Mouse (Mus musculus): Measurements from ENCODE around the gene Calm1. TPM values are rescaled to one million over a fixed set of nuclear protein-coding genes. Genes with fewer than 3 reads are reported as not detected.
A peak's percentile ranks its signal among the peaks of the same experiment; 100 is the strongest.

Gene Calm1
- polyA plus RNA-seq, 1 experiment, result 385 TPM

- H3K4me3 ChIP-seq, result peak overlapping the region; percentile 78
- H3K36me3 ChIP-seq (ENCODE audit: control insufficient read depth, insufficient read depth), result no peaks in the 10 kb centered on the region
- no peaks in the 10 kb centered on the region for H3K27me3 ChIP-seq (ENCODE audit: control insufficient read depth, insufficient read depth, insufficient read length)
- H3K4me2 ChIP-seq (ENCODE audit: low read depth), result peak overlapping the region; percentile 92
- TF ChIP-seq REST (IDR thresholded peaks at IDR 0.05; ENCODE audit: insufficient read depth, insufficient read length) (no peak), USF1 (IDR thresholded peaks at IDR 0.05; ENCODE audit: low read depth) (no peak), MYOG (IDR thresholded peaks at IDR 0.05; ENCODE audit: control insufficient read depth in 1 of 3, insufficient read depth in 1 of 3, insufficient read length in 2 of 3, low read depth in 2 of 3) (no peak), POLR2A (IDR thresholded peaks at IDR 0.05; ENCODE audit: insufficient read length, low read depth) (no peak), CEBPB (IDR thresholded peaks at IDR 0.05; ENCODE audit: insufficient read depth, poor library complexity, severe bottlenecking) (no peak), MAX (IDR thresholded peaks at IDR 0.05; ENCODE audit: low read depth) (no peak), SRF (IDR thresholded peaks at IDR 0.05; ENCODE audit: control insufficient read depth, insufficient read length, low read depth) (no peak), E2F4 (IDR thresholded peaks at IDR 0.05; ENCODE audit: insufficient read depth) (no peak), TCF3 (IDR thresholded peaks at IDR 0.05; ENCODE audit: insufficient read length, low read depth) (no peak), TCF12 (IDR thresholded peaks at IDR 0.05; ENCODE audit: insufficient read depth, poor library complexity, severe bottlenecking) (no peak), MYOD1 (IDR thresholded peaks at IDR 0.05; ENCODE audit: control insufficient read depth in 1 of 3, insufficient read length in 2 of 3, low read depth in 2 of 3) (no peak), POLR2AphosphoS2 (IDR thresholded peaks at IDR 0.05; ENCODE audit: insufficient read length, low read depth) (no peak)
- H3ac ChIP-seq (ENCODE audit: control insufficient read depth, insufficient read length), result no peak overlapping the region
- no peaks in the 10 kb centered on the region for H3K79me2 ChIP-seq (ENCODE audit: control insufficient read depth, insufficient read depth)
Observed at GRCm38 (mm10) chr12:100185897-100186296, 13.3 kb upstream of the Calm1 start.

GRCm38 (mm10) chr12:100186376-100186775 is 12.9 kb upstream of the Calm1 start:
- Histone ChIP-seq H3K4me3 (peak overlapping the region; percentile 78), H3K27me3 (ENCODE audit: control insufficient read depth, insufficient read depth, insufficient read length) (no peaks in the 10 kb centered on the region), H3K79me2 (ENCODE audit: control insufficient read depth, insufficient read depth) (no peaks in the 10 kb centered on the region), H3ac (ENCODE audit: control insufficient read depth, insufficient read length) (peak overlapping the region; percentile 13), H3K36me3 (ENCODE audit: control insufficient read depth, insufficient read depth) (no peaks in the 10 kb centered on the region), H3K4me2 (ENCODE audit: low read depth) (peak overlapping the region; percentile 92)
- TF ChIP-seq POLR2AphosphoS2 (IDR thresholded peaks at IDR 0.05; ENCODE audit: insufficient read length, low read depth) (no peak), TCF12 (IDR thresholded peaks at IDR 0.05; ENCODE audit: insufficient read depth, poor library complexity, severe bottlenecking) (no peak), MYOD1 (IDR thresholded peaks at IDR 0.05; ENCODE audit: control insufficient read depth in 1 of 3, insufficient read length in 2 of 3, low read depth in 2 of 3) (no peak), MAX (IDR thresholded peaks at IDR 0.05; ENCODE audit: low read depth) (no peak), MYOG (IDR thresholded peaks at IDR 0.05; ENCODE audit: control insufficient read depth in 1 of 3, insufficient read depth in 1 of 3, insufficient read length in 2 of 3, low read depth in 2 of 3) (no peak), TCF3 (IDR thresholded peaks at IDR 0.05; ENCODE audit: insufficient read length, low read depth) (no peak), POLR2A (IDR thresholded peaks at IDR 0.05; ENCODE audit: insufficient read length, low read depth) (no peak)

- no peaks in the 10 kb centered on the region for H3K79me2 ChIP-seq (ENCODE audit: control insufficient read depth, insufficient read depth)
- H3K4me2 ChIP-seq (ENCODE audit: low read depth), result peak overlapping the region; percentile 92
- TF ChIP-seq TCF12 (IDR thresholded peaks at IDR 0.05; ENCODE audit: insufficient read depth, poor library complexity, severe bottlenecking), result no peak
- TF ChIP-seq USF1 (IDR thresholded peaks at IDR 0.05; ENCODE audit: low read depth), result no peak
- peak in 1 of 3 experiments; percentile 17 for TF ChIP-seq MYOG (IDR thresholded peaks at IDR 0.05; ENCODE audit: control insufficient read depth in 1 of 3, insufficient read depth in 1 of 3, insufficient read length in 2 of 3, low read depth in 2 of 3)
- no peak for TF ChIP-seq REST (IDR thresholded peaks at IDR 0.05; ENCODE audit: insufficient read depth, insufficient read length)
- TF ChIP-seq MAX (IDR thresholded peaks at IDR 0.05; ENCODE audit: low read depth), result no peak
- TF ChIP-seq CEBPB (IDR thresholded peaks at IDR 0.05; ENCODE audit: insufficient read depth, poor library complexity, severe bottlenecking), result no peak
- peak; percentile 88 for TF ChIP-seq POLR2A (IDR thresholded peaks at IDR 0.05; ENCODE audit: insufficient read length, low read depth)
- TF ChIP-seq E2F4 (IDR thresholded peaks at IDR 0.05; ENCODE audit: insufficient read depth), result peak; percentile 46
- no peak for TF ChIP-seq TCF3 (IDR thresholded peaks at IDR 0.05; ENCODE audit: insufficient read length, low read depth)
- TF ChIP-seq MYOD1 (IDR thresholded peaks at IDR 0.05; ENCODE audit: control insufficient read depth in 1 of 3, insufficient read length in 2 of 3, low read depth in 2 of 3), result peak in 1 of 3 experiments; percentile 47
- TF ChIP-seq POLR2AphosphoS2 (IDR thresholded peaks at IDR 0.05; ENCODE audit: insufficient read length, low read depth), result peak; percentile 63
- peak; percentile 30 for TF ChIP-seq SRF (IDR thresholded peaks at IDR 0.05; ENCODE audit: control insufficient read depth, insufficient read length, low read depth)
- peak overlapping the region; percentile 13 for H3ac ChIP-seq (ENCODE audit: control insufficient read depth, insufficient read length)
- H3K36me3 ChIP-seq (ENCODE audit: control insufficient read depth, insufficient read depth), result no peaks in the 10 kb centered on the region
- no peaks in the 10 kb centered on the region for H3K27me3 ChIP-seq (ENCODE audit: control insufficient read depth, insufficient read depth, insufficient read length)
- peak overlapping the region; percentile 78 for H3K4me3 ChIP-seq
Observed at GRCm38 (mm10) chr12:100187013-100187755, 12.1 kb upstream of the Calm1 start.

- Histone ChIP-seq H3K27me3 (ENCODE audit: control insufficient read depth, insufficient read depth, insufficient read length) (no peaks in the 10 kb centered on the region), H3ac (ENCODE audit: control insufficient read depth, insufficient read length) (peak overlapping the region; percentile 13), H3K36me3 (ENCODE audit: control insufficient read depth, insufficient read depth) (no peaks in the 10 kb centered on the region), H3K79me2 (ENCODE audit: control insufficient read depth, insufficient read depth) (no peaks in the 10 kb centered on the region), H3K4me2 (ENCODE audit: low read depth) (peak overlapping the region; percentile 83), H3K4me3 (peak overlapping the region; percentile 78)
- TF ChIP-seq TCF12 (IDR thresholded peaks at IDR 0.05; ENCODE audit: insufficient read depth, poor library complexity, severe bottlenecking), result no peak
- peak; percentile 3 for TF ChIP-seq POLR2A (IDR thresholded peaks at IDR 0.05; ENCODE audit: insufficient read length, low read depth)
Observed at GRCm38 (mm10) chr12:100187756-100188430, 11.3 kb upstream of the Calm1 start.
